Mouse (Mus musculus) mouse trophoblast stem cell (cell line): Measurements from ENCODE around the gene Capzb.

Source experiments
- in situ Hi-C, 2 experiments: fragments of 300-500 bp; cut with MseI, MboI; formaldehyde crosslinking; loops; 2 replicates in 1 of 2; 3 replicates in 1 of 2; pipeline ENCODE4 v1.15.1; 2025

Gene Capzb

DNA sequence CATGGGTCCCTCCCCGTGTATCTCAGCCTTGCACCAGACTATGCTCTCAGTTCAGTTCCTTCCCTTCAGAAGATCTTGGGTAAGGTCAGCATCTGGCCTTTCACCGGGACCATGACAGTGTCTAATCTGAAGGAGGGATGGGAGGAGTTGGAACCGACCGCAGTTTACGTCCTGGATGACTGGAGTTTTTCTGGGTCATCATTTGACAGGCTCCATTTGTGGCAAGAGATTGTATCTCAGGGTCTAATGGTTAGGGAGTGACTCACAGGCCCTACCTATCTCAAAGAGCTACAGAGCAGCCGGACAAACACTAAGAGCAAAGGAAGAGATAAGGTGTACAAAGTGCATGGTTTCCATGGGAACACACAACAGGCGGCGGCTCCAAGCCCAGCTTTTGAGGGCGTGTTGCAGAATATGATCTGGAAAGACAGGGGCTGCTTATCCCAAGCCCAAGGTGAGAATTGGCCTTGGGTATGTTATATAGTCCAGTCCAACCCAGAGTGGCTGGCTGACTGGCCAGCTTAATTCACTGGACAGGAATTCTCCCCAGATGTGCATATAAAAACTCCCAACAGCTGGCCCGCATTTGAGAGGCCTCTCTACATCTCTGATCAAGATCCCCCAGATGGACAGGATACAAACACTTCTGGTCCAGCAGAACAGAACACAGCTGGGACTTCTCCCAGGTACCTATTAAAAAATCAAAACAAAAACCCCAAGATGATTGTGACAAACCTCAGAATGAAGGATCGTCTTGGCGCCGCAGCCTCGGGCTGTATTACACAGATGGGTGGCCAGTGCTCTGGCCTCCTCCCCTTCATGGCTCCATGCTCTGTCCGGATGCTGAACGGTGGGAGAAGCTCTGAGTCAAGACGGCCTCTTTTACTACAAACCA, 12.7 kb upstream of the Capzb start:
- in situ Hi-C loops: no loop called here

DNA sequence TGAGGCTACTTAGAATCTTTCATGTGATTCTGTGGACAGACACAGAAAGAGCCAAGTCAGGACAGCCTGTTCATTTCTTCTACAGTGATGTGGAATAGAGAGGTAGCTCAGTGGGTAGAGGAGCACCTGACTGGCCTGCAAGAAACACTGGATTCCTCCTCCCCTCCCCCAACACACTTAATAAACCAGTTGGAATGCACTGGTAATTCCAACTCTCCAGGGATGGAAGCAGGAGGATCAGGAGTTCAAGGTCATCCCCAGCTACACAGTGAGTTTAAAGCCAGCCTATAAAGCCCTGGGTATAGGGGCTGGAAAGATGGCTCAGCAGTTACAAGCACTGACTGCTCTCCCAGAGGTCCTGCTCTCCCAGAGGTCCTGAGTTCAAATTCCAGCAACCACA, 10.2 kb upstream of the Capzb start:
- in situ Hi-C loops: no loop called here

DNA sequence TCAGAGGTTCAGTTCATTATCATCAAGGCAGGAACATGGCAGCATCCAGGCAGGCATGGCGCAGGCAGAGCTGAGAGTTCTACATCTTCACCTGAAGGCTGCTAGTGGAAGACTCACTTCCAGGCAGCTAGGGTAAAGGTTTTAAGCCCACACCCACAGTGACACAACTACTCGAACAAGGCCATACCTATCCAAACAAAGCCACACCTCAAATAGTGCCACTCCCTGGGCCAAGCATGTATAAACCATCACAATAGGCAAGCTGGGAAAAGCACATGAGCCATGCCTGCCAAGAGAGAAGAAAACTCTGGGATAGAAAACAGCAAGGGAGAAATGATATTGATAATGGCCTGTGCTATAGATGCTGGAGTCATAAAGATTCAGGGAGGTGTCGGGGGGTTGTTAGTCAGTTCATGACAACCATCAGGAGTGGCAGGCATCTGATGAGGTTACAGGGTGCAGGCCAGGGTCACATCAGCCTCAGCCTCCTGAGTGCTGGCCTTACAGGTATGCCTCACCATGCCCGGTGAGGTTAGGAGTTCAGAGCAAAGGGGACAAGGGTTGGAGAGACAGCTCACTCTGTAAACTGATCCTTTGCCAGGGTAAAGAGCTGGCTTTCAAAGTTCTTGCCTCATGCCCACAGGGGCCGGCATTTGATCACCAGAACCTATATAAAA, 6.8 kb upstream of the Capzb start:
- in situ Hi-C loops: no loop called here

DNA sequence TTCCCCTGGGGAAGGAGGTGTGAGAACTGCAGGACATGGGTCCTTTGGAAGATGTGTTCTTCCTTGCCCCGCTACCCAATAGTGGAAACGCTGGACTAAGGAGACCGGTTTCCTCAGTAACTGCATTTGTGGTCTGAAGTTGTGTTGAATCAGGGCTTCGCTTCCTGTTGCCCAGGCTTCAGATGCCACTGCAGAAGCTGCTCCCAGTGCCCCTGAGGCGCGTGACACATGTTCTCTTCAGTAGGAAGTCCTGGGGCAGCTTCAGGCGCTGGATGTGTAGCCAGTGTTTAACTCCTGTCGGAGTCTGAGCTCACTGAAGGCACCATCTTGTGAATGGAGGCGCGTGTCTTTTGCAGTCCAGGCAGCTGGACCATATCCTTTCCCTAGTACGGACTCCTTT, 4.8 kb upstream of the Capzb start:
- in situ Hi-C loops: no loop called here

DNA sequence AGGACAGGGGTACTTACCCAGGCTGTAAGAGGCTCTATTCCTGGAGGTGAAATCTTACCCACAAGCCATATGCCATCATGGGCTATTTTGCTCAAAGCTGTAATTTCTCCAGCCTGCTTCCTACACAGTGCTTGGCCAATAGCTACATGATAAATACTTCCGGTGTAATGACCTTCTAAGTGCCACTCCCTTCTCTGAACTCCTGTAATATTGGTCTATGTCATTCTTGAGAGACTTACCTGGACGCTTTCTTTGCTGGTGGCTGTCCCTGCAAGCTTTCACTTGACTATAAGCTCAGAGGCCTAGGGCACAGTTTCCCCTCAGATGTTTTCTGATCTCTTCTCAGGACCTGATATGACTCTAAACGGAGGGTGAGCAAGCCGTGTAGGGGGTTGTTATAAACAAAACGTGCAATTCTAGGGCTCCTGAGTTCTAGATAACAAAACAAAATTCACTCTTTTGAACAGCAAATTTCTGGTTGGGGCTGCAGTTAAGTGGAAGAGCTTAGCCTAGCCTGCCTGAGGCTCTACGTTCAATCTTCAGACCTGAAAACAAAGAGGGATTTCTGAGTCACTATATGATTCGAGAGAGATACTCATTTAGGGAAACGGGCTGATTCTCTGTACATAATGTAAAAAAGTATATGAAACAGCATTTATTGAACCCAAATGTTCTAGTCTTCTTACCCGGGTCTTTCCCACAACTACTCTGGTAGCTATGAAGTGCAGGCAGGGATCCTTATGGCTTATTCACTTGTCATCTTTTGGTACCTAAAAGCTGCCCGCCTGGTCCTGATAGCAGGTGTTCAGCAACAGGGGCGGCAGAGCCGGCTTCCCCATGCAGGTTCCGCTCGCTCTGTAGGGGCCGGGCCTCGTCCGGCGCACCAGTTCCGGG, 847 bp upstream of the Capzb start:
- in situ Hi-C loops: no loop called here

DNA sequence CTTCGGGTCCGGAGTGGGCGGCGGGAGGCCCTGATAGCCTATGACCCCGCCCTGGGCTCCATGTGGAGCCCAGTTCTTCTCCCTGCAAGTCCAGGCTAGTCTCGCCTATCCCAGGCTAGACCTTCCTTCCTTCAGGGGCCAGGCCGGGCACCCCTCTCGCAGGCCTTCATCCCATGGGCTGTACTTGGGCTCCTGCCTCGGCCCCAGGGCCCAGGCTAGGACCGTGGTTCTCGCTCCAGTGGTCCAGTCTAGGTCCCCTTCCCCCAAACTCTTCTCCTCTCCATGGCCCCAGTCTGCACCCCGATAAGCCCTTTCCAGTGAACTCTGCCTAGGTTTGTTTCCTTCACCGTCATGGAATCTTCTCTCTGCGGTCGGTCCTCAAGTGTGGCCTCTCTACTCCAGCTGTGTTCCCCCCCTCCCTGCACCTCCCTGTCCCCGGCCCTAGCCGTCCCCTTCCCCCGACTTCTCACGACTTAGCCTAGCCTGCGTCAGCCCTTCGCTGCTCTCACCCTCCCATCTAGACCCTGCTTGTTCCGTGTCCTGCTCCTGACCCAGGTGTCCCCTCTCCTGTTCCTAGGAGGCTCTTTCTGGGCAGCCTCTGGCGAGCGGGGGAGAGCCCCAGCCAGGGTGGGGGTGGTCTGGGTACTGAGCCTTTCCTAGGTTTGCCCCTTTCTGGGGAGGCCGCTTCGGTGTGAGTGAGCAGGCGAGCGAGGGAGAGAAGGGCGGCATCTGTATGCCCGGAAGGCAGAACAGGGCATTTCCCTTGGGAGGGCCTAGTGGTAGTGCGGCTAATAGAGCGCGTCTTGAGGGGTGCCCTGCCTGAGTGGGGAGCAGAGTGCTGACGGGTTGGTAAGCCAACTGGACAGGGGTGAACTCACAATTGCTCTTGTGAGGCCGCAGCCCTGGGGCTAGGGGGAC, 736 bp downstream of the Capzb start:
- in situ Hi-C loops: no loop called here

DNA sequence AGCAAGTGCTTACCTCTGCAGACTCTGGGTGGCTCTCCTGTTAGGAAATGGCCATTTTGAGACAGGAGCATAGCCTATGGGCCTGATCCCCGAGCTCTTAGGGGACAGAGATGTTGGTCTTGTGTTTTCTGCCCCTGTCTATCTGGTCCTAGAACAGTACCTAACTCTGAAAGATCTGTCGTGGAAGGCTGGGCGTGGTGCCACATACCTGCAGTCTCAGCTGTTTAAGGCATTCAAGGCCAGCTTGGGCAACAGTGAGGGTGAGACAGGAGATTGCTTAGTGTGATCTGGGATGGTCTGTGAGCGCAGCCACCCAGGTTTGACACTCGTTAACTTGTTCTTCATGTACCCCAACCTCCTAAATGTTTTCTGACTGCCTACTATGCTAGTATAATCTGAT, 2.4 kb downstream of the Capzb start:
- in situ Hi-C loops: no loop called here

DNA sequence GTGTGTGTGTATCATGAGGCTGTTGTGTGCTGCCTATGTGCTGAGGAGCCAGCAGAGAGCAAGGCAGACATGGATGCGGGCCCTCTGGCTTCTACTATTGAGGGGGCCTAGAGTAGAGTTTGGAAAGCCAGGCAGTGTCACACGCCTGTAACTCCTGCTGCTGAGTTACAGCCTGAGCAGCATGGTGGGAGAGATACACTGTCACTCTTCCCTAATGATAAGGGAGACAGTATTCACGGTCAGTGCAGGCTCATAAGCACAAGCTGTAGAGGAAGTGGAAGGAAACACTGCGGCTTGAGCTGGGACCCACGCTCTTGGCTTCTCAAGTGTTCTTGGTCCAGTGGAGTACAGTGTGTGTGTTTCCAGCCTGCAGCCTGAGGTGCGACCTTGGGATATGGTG, 3.8 kb downstream of the Capzb start:
- in situ Hi-C loops: no loop called here

DNA sequence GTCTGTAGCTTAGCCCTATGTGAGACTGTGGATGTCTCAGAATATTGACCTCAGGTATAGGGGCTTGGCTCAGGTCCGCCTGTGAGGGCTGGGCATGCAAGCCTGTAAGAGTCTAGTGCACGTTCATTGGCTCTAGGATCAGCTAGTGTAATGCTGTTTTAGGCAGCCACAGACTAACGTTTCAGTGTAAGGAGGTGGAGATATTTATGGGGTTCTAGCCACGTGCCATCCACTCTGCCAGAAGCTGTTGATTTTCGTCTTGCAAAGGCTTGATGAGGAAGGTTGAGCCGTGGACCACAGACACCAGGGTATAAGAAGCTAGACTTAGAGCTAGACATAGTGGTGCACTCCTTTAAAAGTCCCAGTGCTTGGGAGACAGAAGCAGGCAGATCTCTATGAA, 4.2 kb downstream of the Capzb start:
- in situ Hi-C loops: no loop called here

DNA sequence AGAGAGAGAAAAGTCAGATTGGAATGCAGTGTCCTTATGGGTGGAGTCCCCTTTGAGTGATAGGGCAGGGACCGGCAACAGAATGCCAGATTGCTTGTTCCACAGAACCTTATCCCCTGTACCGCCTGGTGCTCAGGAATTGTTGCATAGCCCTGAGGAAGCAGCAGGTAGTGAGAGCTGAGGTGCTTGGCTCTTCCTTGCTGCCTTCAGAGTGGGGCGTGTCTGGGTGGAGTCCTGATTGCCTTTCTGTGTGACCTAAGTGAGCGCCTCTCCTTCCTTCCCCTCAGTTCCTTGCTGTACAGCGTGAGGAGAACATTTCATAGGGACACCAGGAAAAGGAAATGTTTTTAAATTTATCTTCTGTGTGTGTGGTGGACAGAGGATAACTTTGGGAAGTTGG, 4.8 kb downstream of the Capzb start:
- in situ Hi-C loops: no loop called here

DNA sequence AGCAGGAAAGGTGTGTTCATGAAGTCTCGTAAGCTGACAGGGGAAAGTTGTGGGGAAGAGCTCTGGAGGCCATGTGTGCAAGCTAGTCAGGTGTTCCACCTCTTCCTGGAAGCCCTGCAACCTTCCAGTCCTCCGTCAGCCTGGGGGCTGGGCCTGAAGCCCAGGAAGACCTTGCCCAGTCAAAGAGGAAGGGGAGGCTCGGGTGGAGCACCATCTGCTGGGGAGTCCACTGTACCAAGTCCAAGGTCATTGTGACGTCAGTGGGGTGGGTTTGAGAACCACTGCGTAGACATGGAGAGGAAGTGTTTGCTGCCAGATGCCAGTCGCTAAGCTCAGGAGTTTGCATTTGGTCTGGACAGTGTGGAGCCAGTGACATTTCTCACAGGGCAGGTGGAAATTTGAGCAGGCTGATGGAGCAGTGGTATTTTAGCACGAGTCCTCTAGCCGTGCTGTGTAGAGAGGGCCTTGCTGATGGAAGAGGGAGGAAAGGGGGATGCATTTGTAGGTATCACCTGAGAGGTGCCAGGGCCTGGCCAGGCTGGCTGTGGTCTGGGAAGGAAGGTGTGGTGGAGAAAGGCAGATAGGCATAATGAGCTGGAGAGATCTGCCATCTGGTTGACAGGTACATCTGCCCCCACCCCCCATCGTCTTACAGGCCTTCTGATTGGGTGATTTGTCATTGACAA, 5.4 kb downstream of the Capzb start:
- in situ Hi-C loops: no loop called here

DNA sequence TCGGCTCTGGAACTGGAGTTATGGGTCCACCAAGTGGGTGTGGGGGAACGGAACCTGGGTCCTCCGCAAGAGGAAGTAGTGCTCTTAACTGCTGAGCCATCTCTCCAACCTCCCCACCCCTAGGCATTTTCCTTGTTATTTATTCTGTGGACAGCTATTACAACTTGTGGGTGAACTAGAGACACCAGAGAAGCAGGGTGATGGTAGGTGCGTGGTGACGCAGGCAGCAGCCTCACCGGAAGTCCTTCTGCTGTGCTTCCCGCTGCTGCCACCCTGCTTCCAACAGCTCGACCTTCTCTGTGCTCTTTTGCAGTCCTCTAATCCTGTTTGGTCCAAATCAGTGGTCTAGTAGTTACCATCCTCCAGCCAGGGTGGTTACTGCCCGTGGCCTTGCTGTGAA, 6.4 kb downstream of the Capzb start:
- in situ Hi-C loops: no loop called here

DNA sequence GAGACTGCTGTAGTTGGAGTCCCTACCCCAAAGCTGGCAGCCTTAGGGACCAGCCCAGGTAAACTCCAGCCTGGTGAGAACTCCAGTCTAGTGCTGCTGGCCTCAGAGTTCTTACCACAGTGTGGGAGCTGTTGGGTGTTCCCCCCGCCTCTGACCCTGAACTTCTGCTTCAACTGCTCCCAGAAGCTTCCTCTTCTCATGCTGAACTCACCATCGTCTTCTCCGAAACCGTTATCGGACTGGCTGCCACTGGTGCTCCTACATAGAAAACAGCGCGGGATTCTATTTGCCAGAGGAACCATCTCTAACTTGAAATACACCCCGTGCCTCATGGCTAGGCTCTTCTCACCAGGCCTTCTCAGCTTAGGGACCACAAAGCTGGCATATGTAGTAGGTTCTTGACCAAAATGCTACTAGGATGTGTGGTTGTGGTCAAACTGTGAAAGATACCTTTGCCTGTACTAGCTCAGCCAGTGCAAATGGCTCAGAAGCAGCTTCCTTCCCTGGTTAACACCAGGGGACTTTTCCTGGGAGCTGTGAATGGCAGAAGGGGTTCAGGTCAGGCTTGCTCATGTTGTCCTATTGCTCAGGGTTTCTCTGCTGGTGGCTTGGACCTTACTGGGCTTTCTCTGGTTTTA, 7.1 kb downstream of the Capzb start:
- in situ Hi-C loops: no loop called here

DNA sequence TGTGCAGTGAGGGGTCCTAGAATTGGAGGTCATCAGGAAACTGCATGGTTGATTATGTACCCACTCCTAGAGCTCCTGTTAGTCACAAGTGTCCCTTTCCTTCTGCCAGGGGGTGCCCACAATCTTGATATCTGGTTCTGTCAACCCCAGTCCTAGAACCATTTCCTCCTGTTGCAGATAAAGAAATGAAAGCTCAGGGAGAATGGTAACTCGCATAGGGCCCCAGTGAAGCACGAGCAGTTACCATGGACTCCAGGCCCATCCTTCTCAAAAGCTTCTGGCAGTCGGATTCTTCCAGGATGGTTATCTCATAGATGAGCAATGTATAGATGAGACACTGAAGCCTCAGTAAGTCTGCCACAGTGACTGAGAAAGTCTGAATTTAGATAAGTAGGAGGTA, 8.2 kb downstream of the Capzb start:
- in situ Hi-C loops: no loop called here

DNA sequence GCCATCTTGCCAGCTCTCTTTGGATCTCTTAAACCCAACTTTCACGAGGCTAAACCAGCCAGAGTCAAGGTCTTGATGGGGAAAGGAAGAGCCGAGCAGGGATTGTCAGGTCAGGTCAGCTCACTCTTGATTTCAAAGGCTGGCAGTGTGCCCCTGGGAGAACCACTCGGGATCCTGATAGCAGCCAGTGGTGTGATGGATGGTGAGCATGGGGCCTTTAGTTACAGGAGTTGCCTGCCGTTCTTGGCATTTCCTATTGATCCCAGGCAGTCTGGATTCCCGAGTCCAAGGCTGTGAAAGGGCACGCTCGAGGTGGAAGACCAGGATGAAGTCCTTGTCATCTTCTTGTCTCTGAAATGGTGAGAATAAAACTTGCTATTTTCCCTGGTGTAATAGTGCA, 9.9 kb downstream of the Capzb start:
- in situ Hi-C loops: no loop called here

DNA sequence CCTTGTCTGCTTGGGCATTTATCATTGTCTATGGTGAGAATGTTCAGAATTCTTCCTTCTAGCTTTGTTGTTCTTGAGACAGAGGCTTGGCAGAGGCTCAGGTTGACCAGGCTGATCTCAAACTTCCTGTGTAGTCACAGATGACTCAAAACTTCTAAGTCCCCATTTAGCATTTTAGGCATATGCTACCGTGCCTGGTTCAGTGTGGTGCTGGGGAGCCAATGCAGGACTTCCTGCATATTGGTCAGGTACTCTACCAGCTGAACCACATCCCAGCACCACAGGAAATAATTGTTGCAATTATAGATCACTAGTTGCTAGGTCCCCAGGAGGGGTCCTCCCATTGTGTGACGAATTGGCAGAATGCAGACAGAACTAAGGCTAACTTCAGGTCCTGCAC, 10.7 kb downstream of the Capzb start:
- in situ Hi-C loops: no loop called here

DNA sequence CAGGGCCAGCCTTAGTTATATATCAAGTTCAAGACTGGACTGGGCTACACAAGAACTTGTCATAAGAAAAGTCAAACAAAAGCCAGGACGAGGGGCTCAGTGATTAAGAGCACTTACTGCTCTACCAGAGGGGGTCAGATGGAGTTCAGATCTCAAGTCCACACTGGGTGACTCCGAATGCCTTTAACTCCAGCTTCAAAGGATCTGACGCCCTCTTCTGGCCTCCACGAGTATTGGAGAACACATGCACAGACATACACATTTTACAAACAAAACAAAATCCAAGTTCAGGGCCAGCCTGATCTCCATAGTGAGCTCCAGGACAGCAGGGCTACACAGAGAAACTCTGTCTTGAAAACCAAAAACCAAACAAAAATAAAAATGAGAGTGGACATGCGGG, 13.1 kb downstream of the Capzb start:
- in situ Hi-C loops: no loop called here

DNA sequence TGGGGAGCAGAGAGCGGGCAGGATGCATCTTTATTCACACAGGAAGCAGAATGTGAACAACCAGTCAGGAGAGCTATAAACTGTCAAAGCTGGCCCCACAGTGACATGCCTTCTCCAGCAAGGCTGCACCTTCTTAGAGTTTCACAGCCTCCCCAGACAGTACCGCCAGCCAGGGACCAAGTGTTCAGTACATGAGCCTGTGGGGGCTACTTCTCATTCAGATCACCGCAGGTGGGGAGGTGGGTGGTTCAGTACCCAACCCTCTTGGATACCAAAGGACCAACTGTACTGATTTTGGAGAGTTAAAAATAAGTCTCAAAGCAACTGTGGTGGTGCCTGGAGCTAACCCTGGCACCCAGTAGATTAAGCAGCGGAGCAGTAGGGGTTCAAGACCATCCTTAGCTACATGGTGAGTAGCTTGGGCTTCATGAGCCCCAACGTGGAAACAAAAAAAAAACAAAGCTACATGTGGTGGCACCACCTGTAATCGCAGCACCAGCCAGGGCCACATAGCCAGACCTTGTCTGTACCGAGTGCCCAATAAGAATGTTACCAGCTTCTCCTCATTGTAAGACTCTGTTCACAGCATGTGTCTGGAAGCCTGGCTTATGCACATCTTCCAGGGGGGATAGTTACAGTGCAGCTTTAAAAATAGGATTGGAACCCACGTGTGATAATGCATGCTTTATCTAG, 13.8 kb downstream of the Capzb start:
- in situ Hi-C loops: no loop called here
